Comparison of ENCODE assay signal across 8 mouse cellular contexts in the genomic region with DNA sequence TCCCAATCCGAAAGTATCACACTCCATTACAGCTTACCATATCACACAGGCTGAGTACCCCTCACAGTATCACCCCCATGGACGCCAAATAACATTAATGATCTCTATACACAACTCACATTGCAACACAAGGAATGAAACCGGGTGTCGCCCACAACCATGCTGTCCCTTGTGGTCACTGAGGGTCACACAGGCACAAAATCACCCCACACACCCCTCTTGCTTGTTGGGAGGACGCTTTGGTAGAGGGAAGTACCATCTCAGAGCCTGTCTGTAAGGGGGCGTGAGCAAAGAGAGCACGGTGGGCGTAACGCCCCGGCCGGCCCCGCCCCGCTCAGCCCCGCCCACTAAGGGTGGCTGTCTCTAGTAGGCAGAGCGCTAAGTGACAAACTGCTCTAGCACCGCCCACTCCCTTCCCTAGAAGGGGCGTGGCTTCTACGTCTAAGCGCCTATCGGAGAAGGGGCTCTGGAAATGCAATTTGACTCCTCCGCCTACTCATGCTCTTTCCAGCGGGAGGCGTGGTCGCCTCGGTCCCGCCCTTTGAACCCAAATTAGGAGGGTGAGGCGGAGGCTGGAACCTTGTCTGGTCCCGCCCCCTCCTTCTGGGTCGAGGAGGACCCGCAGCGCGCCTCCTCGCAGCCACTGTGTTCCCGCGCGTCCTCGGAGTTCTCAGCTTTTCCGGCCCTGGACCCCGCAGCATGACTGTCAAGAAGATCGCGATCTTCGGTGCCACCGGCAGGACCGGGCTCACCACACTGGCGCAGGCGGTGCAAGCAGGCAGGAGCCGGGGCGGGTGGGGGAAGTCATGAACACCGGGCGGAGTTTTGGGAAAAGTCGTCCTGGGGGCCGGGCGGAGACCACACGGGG. TPM values are rescaled to one million over a fixed set of nuclear protein-coding genes. Genes with fewer than 3 reads are reported as not detected.
DNase-seq lines count a peak whose midpoint lies in the region; ATAC-seq and TF ChIP-seq lines count a peak whose summit lies in the region.

Gene Sptbn4, minus strand, starts transcription at position 268 of the 868 bp plus-strand sequence.
Gene Blvrb, plus strand, starts transcription at position 560 of the 868 bp plus-strand sequence.

- H3K9ac ChIP-seq in hindbrain, postnatal 0 days (replicated peaks; ENCODE audit: low read length) = peak within 1 kb of the TSS; percentile 86

- no peaks in the 10 kb centered on the region for H3K27me3 ChIP-seq in hindbrain, postnatal 0 days (ENCODE audit: insufficient read depth, low read length)

- under 1% methylated on average over 53 of the region's 54 CpGs for WGBS in hindbrain, postnatal 0 days

- H3K4me2 ChIP-seq in hindbrain, postnatal 0 days (ENCODE audit: low read depth, low read length) = peak within 1 kb of the TSS; percentile 67

- H3K9me3 ChIP-seq in hindbrain, postnatal 0 days (ENCODE audit: low read length) = no peaks in the 10 kb centered on the region

- intact Hi-C loops in gastrocnemius, adult 2 months (cut with DNase I) = loop anchor here (5.0 kb wide), 2 partner anchors 40 to 110 kb away; partner anchors contain the start of gene Ltbp4
- intact Hi-C loops in left cerebral cortex, adult 2 months (cut with DNase I) = loop anchor here (1.0 to 5.0 kb wide), 4 partner anchors 26 to 111 kb away; partner anchors contain the start of genes Ltbp4 and Sertad3

- DNase-seq in ZHBTc4 (ENCODE audit: low read depth, low spot score) = peak; percentile 100
- DNase-seq in gastrocnemius, adult 2 months = peak; percentile 99
- peak; percentile 99 for DNase-seq in hindbrain, postnatal 0 days (ENCODE audit: low spot score)
- peak; percentile 93 to 97 for DNase-seq in left cerebral cortex, adult 2 months (ENCODE audit: extremely low spot score in 1 of 2, low spot score in 2 of 2)
- peak; percentile 95 to 97 for DNase-seq in right cerebral cortex, adult 2 months (ENCODE audit: low spot score in 2 of 2)
- DNase-seq in urinary bladder, postnatal 14 days (ENCODE audit: low spot score) = peak; percentile 99

- no peaks in the 10 kb centered on the region for H3K4me1 ChIP-seq in hindbrain, postnatal 0 days (ENCODE audit: insufficient read depth, low read length)

- peak; percentile 81 for ATAC-seq in common myeloid progenitor, adult 5-6 weeks (replicated peaks; ENCODE audit: low read depth, poor library complexity, severe bottlenecking)
- ATAC-seq in hindbrain, postnatal 0 days = peak; percentile 95
- peak; percentile 84 for ATAC-seq in megakaryocyte, adult 5-6 weeks (ENCODE audit: poor library complexity, severe bottlenecking)

- peak; percentile 35 for TF ChIP-seq CTCF in gastrocnemius, adult 2 months (IDR thresholded peaks at IDR 0.05)
- peak; percentile 67 for TF ChIP-seq CTCF in hindbrain, postnatal 0 days (IDR thresholded peaks at IDR 0.05; ENCODE audit: low read depth)
- TF ChIP-seq CTCF in left cerebral cortex, adult 2 months (IDR thresholded peaks at IDR 0.05) = peak; percentile 34

- H3K27ac ChIP-seq in gastrocnemius, adult 2 months = peak within 1 kb of the TSS; percentile 87
- H3K27ac ChIP-seq in hindbrain, postnatal 0 days = peak within 1 kb of the TSS; percentile 83
- H3K27ac ChIP-seq in left cerebral cortex, adult 2 months = peak within 1 kb of the TSS; percentile 69

- no peaks in the 10 kb centered on the region for H3K36me3 ChIP-seq in hindbrain, postnatal 0 days (ENCODE audit: insufficient read depth, low read length)

- peak within 1 kb of the TSS; percentile 81 for H3K4me3 ChIP-seq in gastrocnemius, adult 2 months
- peak within 1 kb of the TSS; percentile 61 for H3K4me3 ChIP-seq in hindbrain, postnatal 0 days (ENCODE audit: low read length)
- peak within 1 kb of the TSS; percentile 68 for H3K4me3 ChIP-seq in left cerebral cortex, adult 2 months

RNA-seq across cellular contexts. Expression of gene Sptbn4, which starts in this region (rescaled TPM):
- total RNA-seq in common myeloid progenitor, adult 5-6 weeks (2017) = 0.34 TPM in 1 of 2 replicates, not detected in the other
- total RNA-seq in gastrocnemius, adult 2 months (2021) = under 1 TPM in 1 of 2 experiments, not detected in 1; 0.03 TPM
- total RNA-seq in hindbrain, postnatal 0 days (2014; rRNA removed) = 24.1 and 24.8 TPM in 2 replicates
- polyA plus RNA-seq in hindbrain, postnatal 0 days (2015; fragmentation: Nextera tagmentation; extraction: Ambion mirVana) = 2.8 and 3.4 TPM in 2 replicates
- 100 to 1,000 TPM; 153 to 162 TPM for total RNA-seq in left cerebral cortex, adult 2 months (2021)
- 0.13 and 0.32 TPM in 2 replicates for total RNA-seq in megakaryocyte, adult 5-6 weeks (2015)
- total RNA-seq in megakaryocyte, adult 5-6 weeks (2017) = 0.07 and 0.20 TPM in 2 replicates

RNA-seq across cellular contexts. Expression of gene Blvrb, which starts in this region (rescaled TPM):
- total RNA-seq in common myeloid progenitor, adult 5-6 weeks (2017) = 78.0 and 98.4 TPM in 2 replicates
- 10 to 100 TPM in 1 of 2 experiments, 1 to 10 TPM in 1; 8.9 to 15.8 TPM for total RNA-seq in gastrocnemius, adult 2 months (2021)
- total RNA-seq in hindbrain, postnatal 0 days (2014; rRNA removed) = 19.7 and 23.9 TPM in 2 replicates
- 23.0 and 23.4 TPM in 2 replicates for polyA plus RNA-seq in hindbrain, postnatal 0 days (2015; fragmentation: Nextera tagmentation; extraction: Ambion mirVana)
- 10 to 100 TPM; 18.1 to 18.3 TPM for total RNA-seq in left cerebral cortex, adult 2 months (2021)
- 35.3 and 42.0 TPM in 2 replicates for total RNA-seq in megakaryocyte, adult 5-6 weeks (2015)
- total RNA-seq in megakaryocyte, adult 5-6 weeks (2017) = 15.5 and 16.2 TPM in 2 replicates

Comparison
In these comparisons a context has a peak if more than half of its experiments do, and no peak if none do; other contexts are left out.
1. Peak in every context shown above with its lines: DNase-seq, ATAC-seq, H3K4me3 ChIP-seq and H3K27ac ChIP-seq.
2. RNA of gene Sptbn4 (total RNA-seq): 153 to 162 TPM in left cerebral cortex, adult 2 months and 24.1 to 24.8 TPM in hindbrain, postnatal 0 days; 0.07 to 0.32 TPM in megakaryocyte, adult 5-6 weeks, 0.03 TPM in gastrocnemius, adult 2 months and 0.34 TPM in common myeloid progenitor, adult 5-6 weeks; every median in the first group is over 10 times any median in the second.